Mouse (Mus musculus): ENCODE data around the gene Gm20696. TPM values are rescaled to one million over a fixed set of nuclear protein-coding genes. Genes with fewer than 3 reads are reported as not detected.

The Gm20696 gene
- total RNA-seq, 1 experiment from 2014 or later = 6.0 TPM

DNA sequence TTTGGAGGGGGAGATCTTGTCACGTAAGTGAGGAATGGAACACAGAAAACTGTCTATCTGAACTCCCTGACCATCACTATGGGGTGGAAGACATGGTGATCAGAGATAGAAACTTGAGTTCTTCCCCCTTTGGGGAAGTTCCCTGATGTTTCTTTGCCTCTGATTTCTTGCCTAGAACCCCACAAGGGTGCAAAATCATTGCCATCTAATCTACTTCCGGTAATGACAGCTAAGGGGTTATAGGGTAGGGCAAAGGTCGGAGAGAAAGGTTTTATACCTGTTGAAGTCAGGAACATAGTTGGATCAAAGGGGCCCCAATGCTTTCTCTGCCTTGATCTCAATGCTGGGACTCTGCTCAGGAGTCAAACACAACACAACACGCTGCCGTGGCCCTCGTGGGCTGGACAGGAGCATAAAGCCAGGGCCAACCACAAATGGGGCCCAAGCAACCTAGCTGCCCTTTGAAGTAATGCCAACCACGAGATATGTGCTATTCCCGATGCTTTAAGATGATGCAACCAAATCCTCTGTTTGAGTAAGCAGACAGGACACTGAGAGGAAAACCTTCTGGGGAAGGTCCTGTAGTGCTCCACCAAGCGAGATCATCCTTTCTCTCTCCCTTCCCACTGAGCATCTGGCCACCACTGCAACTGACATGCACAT is 307.4 kb downstream of the Gm20696 start:
- no peak for DNase-seq

DNA sequence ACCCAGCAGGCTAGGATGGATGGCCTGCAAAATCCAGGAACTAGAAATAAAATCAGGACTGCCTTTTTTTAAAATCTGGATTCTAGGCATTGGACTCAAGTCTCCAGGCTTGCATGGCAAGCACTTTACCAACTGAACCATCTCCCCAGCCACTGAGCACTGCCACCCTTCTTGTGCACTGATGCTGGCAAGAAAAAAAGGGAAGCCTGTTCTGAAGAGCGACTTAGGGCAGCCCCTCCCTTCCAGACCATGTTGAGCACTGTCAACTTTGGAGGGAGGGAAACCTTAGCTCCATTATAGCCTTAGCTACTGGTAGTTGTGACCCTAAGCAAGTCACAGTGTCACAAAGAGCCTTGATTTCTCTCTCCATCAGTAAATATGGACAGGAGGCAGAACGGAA is 308.7 kb downstream of the Gm20696 start:
- no peak for DNase-seq

DNA sequence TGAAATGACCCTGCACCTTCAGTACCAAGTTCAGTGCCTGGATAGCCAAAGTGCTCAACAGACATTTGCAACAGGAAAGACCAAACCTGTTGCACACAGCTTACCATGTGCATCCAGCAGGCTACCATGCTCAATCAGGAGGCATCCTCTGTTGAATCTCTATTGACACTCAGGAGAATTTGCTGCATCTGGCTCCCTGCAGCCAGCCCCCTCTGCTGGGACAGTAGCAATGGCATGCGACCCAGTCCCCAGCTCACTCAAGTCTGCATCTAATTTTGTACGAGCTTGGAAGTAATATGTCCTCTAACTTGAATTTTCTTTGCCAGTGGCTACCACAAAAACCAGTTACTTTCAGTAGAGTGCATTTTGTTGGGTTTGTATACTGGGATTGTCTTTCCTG is 312.3 kb downstream of the Gm20696 start:
- DNase-seq = no peak

DNA sequence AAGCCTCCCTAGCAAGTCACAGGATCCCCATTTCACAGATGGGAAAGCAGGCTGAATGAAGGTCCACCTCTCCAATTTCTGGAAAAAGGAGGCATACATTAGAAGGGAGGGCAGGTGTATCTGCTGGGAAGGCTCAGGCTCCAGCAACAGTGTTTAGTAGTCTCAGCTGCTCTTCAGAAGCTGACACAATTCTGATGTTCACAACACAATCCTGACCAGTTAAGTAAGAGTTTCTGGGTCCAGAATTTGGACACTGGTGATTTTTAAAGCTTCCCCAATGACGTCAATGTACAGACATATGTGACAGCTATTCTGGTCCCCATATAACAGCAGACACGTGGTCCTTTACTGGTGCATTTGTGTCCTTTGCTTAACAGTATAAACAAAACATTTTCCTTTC is 313.2 kb downstream of the Gm20696 start:
- no peak for DNase-seq

DNA sequence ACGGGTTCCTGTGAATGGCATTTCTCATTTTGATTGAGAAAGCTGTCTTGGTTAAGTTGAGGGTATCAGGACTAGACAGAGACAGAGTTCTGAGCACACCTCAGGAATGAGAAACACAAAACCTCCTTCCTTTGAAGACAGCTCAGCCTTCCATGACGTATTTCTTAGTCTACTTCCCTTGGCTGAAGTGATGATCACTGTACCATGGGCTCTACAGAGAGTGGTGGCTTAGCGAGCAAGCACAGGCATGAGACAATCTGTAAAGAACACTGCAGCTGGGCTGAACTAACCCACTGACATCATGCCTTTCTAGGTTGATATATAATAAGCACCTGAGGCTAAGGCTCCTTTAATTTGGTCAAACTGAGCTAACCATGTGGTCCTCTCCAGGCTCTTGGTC is 316.0 kb downstream of the Gm20696 start:
- no peak for DNase-seq

DNA sequence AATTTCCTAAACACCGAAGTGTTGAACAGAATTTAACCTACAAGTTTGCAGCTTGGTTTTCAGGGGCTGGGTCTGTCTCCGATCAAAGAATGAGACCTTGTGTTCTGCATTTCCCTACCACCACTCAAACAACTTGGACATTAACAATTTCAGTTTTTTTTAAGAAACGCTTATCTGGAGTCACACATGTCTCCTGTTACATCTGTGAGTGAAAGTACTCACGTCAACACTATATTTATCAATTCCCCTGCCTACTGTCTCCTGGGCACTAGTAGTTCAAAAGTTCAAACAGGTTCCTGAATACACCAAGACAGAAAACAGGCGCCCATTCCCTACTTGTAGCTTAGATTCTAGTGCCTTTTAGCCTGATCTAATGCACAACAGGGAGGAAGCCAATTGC is 316.4 kb downstream of the Gm20696 start:
- DNase-seq = no peak

DNA sequence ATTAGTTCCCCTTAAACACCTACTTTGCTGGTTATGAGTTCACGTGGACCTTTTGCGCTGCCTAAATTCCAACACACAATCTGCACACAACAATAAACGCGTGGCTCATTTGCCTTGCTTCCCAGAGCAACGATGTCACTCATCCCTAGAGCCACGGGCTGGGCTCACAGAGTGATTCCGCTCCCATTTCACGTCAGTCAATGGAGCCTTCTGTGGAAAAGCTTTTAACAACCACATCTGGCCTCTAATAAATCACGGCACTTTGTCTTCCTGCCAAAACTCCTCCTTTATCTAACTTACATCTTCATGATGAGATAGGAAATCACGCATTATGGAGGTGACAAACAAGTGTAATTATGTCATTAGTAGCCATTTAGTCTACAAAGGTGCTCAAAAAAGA is 318.8 kb downstream of the Gm20696 start:
- DNase-seq = no peak

DNA sequence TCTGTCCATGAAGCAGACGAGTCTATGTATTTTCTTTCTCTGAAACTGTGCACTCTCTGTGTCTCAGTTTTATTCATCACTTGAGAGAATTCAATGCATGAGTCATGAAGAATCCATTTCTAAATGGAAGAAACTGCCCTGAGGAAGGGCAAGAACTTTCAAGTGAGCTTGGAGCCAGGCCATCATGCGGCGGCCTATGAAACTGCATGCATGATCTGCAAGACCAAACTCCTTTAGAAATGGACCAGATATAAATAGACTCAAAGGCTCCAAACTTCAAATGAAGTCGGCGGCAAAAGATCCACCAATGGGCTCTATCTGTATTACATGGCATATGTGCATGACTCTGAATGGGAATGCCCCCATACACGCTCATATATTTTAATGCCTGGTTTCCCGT is 321.6 kb downstream of the Gm20696 start:
- DNase-seq = no peak

DNA sequence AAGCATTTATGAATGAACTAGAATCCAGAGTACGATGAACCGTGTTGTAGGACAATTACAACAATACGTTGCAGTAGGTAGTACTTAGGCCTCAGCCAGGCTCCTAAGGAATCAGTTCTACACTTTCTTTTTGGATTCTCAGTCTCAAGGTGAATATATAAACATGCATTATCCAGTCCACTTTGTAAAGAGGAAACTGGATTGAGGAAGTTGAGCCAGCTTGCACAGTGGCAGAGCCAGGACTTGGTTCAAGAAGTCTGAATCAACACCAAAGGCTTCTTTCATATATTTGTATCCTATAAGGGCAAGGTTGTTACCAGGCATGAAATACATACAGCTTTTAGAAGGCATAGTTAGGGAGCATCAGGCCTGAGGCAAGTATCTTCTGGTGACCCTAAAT is 322.2 kb downstream of the Gm20696 start:
- DNase-seq = no peak

DNA sequence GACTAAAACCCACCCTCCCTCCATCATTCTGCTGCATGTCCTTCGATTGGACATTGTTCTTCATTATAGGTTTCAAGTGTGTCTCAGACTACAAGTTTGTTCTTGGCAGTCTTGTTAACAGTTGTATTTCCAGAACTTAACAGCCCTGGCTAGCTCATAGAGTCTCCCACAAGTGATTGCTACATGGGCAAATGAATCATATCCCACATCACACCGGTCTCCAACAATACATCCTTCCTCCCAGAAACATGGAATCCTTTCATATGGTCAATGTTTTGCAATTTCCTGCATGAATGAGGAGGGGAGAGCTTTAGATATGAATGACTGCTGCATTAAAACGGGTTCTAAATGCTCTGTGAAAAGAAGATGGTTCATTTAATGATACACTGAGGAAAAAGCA is 322.8 kb downstream of the Gm20696 start:
- no peak for DNase-seq

DNA sequence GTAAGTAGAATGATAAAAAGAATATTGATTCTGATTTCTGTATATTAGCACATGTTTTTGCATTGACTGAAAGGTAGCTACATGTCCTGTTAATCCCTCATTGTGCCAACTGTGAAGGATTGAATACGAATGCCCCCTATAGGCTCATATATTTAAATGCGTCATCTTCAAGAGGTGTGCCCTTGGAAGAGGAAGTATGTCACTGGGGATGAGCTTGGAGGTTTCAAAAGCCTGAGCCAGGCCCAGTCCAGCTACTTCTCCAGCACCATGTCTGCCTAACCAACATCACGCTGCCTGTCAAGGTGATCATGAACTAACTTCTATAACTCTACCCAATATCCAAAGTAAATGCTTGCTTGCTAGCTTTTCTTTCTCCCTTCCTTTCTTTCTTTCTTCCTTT is 324.2 kb downstream of the Gm20696 start:
- no peak for DNase-seq

DNA sequence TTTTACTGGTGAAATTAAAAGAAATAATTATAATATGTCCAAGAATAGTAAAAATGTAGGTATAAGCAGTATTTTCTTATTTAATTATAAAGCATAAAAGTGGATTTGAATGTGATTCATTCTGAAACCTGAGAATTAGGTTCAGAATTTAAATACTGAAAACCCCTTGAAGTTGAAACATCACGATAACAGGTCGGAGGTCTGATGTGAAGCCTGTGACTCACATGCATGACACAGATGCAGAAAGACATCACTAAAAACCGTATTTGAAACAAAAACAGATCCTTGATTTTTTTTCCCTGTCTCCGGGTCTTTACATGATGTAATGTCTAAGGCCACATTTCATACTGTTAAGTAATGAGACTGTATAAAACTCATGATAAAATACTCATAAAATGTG is 325.7 kb downstream of the Gm20696 start:
- no peak for DNase-seq

DNA sequence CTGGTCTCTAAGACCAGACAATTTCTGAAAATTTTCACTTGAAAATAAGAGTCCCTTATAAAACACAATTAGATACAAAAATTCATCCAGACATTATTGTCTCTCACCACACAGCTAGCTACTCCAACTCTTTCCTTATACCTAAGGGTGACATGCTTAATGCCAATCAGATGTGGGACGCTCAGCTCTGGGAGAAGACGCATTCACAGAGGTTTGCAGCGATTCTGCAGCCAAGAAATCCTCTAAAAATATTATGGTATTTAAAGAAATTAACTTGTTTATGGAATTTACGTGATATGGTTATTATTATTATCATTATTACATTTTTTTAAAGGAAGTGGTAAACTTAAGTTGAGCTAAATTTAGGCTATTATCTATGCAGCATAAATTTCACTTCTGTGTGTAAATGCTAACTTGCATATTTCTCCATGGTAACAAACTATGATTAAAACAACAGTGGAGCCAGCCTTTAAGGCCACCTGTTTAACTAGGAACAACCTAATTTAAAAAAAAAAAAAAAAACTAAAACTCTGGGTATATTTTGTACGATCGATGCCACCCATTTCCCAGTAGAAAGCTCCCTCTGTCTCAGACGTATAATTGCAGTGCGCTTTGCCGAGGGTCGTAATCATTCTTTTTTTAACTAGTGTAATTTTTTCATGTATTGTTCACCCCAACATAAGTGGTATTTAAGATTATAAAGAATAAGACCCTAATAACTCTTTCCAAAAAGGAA is 326.4 kb downstream of the Gm20696 start:
- DNase-seq = no peak

DNA sequence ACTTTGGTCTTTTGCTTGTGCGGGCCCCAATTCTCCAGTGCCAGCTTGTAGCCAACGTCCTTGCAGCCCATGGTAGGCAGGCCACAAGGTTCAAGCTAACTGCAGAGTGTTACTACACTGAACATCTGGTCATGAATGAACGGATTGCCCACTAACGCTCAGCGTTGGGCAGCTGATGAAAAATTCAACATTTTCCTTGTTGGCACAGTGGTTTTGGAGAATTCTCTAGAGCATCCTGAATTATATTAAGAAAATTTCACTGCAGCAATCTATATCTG is 327.3 kb downstream of the Gm20696 start:
- no peak for DNase-seq

DNA sequence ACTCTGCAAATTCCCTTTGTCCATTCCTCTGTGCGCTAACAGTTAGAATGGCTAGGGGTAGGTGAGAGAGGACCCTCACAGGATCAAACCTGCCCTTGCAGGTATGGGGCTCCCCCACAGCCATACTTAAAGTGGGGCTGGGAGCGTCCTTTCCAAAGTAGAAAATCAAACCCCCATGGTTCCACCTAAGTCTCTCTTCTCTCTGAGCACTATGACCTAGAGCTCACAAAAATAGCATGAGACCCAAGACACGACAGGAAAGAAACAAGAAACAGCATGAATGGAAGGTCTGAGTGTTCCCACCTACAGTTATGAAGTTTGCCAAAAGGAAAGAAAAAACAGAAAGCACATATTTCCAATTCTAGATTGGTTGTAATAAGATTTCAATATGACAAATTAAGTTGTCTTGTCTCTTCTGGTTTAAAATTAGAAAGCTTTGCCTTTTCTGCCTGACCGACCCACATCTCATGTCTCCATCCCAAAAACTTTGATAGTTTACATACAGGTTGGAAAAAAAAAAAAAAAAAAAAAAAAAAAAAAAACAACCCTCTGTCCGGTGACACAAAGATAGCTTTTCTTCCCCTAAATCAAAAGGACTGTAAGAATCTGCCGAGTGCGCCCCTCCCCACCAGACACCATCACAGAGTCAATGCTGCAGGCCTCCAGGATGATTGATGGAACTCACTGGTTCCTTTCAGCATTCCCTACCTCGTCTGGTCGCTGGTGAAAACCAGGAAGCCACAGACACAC is 327.8 kb downstream of the Gm20696 start:
- DNase-seq = no peak

DNA sequence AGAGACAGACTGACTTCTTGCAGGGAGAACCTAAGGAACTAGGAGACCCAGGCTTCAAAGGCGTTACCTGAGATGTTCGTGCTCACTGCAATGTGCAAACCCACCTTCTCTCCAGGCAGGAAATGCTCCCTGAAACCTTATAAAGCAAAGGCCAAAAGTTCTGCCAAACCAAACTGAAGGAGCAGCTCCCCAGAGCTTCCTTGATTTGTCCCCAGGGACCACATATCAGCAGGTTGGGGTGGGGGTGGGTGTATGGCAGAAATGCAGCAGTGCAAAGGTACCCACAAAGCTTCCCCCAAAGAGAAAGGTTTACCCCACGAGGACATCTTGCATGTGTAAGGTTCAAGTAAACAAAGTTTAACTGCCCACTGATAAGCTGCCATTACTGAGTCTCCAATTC is 328.4 kb downstream of the Gm20696 start:
- DNase-seq = no peak

DNA sequence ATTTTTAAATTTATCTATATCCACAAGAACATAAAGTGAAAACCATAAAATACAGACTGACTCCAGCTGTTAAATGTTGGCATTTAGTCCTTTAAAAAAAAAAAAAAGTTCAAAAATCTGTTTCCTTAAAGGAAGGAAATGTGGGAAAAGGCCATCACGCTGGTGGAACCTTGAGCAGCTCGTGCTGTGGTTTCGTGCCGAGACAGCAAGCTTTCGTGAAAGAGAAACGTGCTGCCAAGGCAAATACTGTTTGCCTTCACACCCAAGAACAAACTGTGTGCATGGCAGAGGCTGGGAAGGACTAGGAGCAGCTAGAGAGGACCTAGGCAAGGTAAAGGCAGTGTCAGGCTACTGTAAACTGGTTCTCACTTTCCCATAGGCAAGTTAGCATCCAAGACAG is 329.0 kb downstream of the Gm20696 start:
- no peak for DNase-seq

DNA sequence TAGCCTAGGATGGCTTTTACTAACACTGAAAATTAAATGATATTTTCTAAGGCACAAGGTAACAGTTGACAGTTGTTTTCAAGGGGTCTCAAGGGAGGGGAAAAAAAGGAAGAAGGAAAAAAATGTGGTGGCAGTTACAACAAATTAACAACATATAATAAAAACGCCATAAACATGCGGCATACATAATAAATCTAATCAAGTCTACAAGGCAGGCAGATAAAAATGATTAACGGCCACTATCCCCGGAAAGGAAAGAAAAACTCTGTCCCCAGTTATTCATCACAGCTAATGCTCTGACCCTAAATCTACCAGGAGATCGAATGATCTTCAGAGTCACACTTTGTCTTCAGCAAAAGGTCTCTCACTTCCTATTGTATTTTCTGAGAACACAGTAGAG is 330.4 kb downstream of the Gm20696 start:
- no peak for DNase-seq

DNA sequence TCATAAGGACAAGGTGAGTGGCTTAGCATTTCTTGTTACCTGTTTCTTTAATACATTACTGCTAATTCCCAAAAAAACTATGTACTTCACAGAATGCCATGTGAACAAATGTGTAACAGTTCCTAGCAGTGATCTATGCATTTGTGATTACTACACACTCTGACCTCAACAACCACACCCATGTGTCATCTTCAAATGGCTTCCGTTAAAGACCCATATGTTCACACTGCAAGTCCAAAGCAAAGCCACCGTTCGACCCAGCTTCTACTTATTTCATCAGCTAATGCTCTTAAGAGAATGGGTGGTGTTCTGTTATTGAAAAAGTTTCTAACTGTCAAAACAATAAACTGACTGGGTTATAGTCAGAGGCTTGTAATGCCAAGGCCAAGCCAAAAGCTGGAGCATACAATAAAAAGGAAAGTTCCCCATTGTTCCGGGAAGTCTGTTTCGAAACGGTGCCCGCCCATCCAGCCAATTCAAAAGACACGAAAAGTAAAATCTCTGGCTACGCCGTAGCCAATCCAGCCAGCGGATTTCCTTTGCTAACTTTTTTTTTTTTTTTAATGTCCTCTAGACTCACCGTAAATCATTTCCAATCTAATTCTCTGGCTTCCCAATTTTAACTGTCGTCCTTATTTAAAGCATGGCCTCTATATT is 331.3 kb downstream of the Gm20696 start:
- DNase-seq = peak; percentile 3

DNA sequence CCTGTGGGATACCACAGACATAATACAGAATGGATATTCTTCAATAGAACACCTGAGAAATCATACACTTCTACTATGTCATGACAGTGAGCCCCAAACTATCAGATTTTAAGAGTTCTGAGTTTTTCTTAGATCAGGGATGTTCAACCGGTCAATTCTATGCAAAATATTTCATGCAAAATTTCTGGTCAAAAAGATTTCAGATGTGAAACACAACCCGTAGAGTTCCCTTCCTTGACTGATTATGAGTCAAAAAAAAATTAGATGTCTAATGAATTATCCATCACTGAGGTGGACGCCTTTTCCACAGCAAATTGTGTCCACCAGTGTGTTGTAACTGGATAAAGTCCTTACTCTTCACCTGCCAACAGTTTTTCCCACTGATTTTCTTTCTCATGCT is 332.3 kb downstream of the Gm20696 start:
- no peak for DNase-seq

DNA sequence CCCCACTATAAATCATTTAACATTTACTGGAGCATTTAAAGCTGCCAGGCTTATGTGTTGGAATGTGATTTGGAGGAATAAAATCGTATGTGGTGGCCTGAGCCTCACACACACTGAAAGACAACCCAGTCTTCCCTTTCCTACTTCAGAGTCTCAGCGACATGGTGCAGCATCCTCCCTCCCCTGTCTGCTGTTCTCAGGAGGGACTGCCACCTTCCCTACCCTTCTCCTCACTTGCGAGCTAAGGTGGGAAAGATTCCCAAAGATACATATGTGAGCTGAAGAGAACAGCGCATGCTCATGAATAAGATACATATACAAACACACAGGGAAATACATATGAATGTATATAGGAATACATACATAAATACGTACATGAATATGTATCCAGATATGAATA is 333.5 kb downstream of the Gm20696 start:
- no peak for DNase-seq

DNA sequence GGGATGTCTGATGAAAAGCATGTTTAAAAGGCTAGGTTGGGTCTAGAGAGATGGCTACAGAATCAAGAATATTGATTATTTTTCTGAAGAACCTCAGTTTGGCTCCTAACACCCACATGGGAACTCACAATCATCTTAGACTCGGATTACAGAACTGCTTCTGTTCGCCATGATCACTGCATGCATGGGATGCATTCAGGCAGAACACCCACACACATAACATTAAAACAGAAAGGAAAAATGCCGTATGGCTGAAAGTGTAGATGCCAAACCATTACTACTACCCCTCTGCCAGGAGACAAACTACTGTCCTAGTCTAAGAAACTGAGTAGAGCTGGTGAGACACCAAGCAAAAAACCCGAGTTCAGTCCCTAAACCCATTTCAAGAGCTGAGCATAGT is 336.4 kb downstream of the Gm20696 start:
- DNase-seq = no peak

DNA sequence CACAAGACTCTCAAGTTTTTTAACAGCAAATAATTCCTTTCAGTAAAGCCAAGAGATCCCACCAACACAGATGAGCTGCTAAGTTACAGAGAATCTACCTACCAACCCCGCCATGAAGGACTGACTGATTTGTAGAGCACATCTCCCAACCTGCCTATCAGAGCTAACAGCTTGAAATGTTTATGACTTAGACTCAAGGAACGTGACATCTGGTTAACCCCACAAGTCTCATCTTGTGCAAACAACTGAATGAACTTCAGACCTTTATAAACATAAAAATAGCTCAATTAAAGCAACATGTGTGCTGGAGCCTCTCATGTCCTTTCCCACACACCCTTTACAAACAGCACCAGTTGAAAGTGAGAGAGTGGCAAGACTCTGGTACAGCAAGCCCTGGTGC is 338.0 kb downstream of the Gm20696 start:
- DNase-seq = no peak

All from adrenal gland, postnatal 25 days (tissue).